Mouse (Mus musculus) NIH3T3 (cell line): ENCODE results near the gene Tssk2.

Source experiments
- DNase-seq: peaks from one replicate; pipeline ENCODE4 v3.0.0-alpha.2; 2012; ENCODE audit warnings: low read depth

Tssk2 gene

DNA sequence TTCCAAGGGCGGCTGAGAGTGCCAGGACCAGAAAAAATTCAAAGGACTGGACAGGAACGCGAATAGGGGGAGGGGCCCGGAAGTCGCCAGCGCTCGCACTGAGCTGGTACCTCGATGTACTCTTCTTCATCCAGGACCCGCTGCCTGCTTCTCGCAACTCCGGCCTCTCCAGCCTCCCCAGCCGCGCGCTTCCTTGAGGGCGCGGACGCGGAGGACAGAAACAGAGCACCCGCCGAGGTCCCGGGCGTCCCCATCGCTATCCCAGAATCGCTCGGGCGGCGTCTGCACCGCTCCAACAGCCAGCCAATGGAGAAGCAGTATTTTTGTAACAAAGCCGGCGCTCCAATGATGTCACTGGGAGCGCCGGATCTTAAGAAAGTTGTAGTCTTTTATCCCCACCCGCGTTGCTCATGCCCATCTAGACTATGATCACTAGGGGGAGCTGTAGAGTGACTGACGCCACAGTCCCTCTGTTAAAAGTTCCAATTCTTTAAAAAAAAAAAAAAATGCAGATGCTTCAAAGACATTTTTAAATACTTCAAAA lies 12.7 kb downstream of the Tssk2 start, which contains the start of gene Ess2:
Gene Ess2, minus strand, starts transcription at position 297 of the 544 bp plus-strand sequence.
- peak; percentile 98 for DNase-seq

DNA sequence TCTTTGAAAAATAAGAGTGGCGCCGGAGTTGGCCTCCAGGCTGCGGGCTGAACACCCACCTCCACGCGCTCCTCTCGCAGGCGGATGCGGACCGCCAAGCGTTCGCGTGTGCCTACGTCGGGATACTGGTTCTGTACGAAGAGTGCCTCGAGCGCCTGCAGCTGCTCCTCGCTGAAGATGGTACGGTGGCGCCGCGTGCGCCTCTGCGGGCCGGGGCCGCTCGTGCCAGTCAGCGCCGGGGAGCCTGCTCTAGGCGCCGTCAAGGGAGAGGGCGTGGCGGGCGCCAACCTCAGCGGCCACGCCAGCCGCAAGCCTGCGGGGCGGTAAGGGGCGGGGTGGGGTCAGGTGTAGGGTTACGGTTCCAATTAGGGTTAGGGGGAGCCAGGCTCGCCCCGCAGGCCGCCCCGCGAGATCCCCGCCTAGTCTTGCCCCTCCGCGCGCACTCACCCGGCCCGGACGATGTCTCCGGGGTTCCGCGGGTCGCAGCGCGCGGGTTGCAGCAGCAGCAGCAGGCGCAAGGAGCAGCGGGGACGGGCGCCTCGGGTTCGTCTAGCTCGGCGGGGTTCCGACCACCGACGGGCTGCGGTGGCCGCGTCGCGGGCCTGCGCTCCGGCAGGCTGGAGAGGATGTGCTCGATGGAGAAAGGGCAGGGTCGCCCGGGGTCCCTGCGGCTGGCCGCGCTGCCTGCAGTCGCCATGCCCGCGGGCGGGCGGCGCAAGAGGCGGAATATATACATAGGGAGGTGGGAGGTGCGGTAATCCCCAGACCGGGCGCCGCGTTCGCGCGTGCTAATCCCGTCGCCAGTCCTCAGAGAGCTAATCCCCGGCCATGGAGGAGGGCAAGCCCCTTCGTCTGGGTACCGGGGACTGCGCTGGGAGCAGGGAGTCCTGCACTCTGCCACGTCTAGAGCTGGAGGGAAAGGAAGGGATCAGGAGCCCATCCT lies 16.1 kb downstream of the Tssk2 start, which contains the start of gene Gsc2:
Gene Gsc2, minus strand, starts transcription at position 753 of the 943 bp plus-strand sequence.
- DNase-seq = no peak

DNA sequence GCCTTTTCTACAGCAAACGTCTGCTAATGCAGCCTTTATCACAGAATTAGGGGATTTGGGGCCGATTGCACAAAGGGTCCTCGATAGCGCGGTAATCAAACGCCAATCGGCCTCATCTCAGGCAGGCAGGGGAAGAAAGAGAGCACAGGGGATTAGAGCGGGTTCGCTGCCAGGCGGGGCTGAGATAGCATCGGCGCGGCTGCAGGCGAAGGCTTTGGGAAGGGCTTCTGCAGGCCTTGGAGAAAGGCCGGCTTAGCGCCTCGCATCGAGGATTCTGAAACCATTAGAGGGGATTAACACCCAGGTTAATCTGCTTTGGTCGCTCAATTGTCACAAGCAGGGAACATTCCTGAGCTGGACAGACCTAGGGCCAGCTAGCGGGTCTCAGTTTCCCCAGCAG lies 22.1 kb downstream of the Tssk2 start:
- DNase-seq = no peak

DNA sequence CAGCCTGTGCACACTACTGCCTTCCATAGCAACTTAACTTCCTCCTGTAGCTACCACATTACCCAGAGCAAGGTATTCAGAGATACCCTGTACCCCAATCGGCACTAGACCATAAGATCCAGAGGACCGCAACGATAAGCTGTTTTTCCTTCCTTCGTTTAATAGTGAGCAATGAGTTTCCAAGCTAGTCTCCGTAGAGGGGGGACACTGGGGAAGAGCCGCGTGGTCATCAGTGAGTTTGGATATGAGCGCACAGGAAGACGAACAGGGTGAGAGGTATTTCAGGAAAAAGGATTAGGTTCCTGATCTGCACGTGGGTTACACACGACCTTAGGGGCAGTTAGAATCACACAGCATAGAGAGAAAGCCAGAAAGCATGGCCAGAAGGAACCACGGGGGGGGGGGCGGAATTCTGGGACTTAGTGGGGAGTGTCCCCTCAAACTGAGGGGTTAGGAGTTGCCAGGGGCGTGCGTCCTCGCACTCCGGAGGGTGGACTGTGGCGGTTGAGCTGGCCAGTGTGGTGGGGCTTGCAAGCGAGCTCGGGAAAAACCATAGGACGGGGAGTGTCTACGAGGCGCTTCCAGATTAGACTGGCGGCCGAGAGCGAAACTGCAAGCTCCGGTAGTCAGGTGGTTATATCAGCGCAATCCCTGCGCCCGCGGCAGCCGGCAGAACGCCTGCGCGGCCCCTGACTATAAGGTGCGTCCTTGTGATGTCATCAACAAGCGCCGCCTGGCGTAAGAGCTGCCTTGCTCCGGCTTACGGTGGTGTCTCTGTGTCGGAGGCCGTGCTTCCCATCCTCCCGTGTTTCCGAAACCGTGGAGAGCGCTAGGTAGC lies 23.1 kb downstream of the Tssk2 start:
- peak; percentile 99 for DNase-seq

DNA sequence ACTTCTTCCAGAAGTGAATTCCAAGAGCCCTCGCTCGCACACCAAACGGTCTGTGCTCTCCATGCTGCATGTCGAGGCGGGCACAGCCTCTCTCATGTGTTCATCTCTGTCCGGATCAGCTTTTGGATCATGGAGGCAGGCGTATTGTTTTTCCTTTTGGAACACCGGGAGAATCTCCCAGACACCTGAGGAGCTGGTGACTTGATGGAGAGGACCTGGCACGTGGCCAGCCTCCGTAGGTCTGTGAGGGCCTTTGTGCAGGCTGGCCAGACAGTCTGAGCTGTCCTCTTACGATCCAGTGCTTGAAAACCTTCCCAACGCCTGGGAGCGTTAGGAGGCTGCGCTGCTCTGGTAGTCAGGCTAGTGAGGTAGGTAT lies 23.7 kb downstream of the Tssk2 start:
- DNase-seq = no peak

DNA sequence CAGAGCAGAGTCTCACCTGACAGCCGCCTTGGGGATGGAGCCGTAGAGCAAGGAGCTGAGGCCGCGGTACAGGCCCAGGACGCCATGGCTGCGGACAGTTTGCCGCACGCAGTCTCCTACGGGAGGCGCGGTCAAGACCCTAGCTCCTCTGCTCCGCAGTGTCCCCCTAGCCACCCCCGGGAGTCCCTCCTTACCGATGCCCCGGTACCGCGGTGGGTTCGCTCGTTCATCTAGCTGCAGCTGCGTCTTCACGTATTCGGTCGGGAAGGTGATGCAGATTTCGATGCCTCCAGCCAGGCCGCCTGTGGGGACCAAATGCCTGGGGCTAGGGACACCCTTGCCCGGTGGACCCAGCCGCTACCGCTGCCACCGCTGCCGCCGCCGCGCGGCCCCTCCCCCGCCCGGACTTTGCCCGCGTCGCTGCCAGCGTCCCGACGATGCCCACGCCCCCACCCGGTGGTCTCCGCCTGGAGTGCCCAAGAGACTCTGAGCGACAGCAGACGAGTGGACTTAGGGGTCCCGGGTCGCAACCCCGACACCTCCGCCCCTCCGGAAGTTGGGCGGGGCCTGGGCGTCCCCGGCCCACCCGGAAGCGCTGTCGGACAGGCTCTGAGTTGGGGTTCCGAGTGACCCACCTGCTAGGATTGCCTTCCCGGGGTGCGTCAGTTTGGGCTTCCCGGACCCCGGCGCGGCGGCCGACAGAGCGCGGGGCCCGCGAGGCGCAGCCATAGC lies 29.1 kb downstream of the Tssk2 start:
- DNase-seq = peak; percentile 19

DNA sequence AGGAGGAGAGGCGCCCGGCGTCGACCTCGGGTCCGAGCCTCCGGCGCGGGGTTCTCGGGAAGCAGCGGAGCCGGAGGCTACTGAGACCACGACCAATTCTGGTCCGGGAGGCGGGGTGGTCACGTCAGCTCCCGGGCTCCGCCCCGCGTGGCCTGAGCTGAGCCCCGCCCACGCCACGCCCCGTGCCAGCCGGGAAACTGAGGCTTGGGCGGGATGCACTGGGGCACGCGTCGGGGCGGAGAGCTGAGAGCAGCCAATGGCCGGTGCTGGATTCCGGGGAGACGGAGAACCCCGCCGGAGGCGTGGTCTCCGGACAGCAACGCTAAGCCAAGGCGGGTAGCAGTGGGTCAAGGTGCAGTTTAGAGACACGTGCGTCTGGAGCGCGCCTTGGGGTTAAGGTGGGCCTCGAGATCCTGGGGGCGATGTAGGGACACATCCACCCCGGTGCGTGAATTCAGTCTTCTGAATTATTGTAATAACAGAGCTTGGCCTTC lies 29.7 kb downstream of the Tssk2 start, which contains the start of gene Slc25a1:
Gene Slc25a1, minus strand, starts transcription at position 133 of the 494 bp plus-strand sequence.
- DNase-seq = peak; percentile 89

DNA sequence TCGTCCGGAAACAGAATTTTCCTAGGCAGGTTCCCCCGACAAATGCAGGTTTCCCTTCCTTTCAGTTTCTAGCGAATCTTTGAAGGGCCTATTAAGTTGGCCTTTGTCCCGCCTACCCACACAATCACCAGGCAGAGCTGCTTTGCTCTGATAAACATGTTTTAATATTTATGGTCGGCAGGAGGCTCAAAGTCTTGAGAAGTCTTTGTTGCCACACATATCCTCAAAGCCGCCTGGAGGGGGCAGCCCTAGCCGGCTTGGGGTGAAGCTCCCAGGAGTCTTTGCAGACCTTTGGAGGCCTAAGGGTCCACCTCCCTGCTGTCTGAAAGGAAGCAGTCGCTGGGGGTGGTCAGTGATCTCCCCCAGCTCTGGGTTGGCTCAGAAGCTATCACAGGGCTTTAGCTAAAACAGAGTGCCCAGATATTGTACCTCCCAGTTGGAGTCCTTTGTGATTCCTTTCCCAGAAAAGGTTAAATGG lies 30.2 kb downstream of the Tssk2 start:
- peak; percentile 93 for DNase-seq

DNA sequence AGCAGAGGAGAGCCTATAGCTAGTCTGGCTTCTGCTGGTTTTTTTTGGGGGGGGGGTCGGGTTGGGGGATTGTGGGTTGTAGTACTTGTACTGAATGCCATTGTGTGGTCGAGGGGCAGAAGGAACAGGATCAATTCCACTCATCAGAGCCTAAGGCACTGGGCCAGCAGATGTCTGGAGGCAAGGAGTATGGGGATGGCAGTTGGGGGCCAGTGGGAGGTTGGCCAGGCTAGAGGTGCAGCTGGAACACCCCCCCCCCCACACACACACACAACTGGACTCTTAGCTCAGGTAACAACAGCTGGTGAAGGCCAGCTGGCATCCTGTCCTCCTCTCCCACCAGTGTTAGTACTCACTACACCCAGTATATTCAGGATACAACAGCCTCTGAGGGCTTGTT lies 30.8 kb downstream of the Tssk2 start:
- no peak for DNase-seq

DNA sequence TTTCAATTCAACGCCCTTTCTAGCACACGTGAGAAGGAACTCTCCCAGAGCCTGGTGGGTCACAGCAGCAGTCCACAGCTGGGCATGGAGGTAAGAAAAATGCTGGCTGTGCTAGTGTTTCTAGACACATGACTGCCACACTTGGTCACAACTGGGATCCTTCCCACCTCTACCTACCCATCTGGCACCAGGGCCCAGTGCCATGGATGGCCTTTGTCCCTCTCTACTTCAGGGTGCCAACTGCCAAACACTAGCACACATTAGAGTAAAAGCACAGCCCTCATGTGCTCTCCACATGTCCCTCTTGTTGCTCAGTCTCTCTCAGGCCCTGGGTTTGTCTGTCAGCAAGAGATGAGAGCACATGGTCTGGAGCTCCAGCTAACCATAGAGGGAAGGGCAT lies 31.2 kb downstream of the Tssk2 start:
- no peak for DNase-seq

DNA sequence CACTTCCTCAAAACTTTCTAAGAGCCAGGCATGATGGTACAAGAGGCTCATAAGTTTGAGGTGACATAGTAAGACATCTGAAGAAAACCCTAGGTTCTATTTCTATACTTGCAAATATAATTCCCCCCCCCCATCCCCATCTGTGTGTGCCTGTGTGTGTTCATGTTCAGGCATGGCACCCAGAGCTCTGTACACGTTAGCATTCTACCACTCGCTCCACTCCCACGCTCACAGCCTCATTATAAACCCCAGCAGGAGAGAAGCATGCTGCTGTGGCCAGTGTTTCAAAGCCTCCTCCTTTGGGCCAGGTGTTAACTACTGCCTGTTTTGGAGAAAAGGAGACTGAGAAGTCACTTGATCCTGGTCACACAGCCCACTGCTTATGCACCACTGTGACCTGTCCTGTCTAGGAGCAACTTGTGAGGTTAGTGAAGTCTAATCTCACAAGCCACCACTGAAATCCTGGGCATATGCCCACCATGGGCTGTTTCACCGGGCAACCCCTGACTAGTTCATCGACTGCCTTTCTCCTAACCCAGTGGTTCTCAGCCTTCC lies 33.5 kb downstream of the Tssk2 start:
- no peak for DNase-seq

DNA sequence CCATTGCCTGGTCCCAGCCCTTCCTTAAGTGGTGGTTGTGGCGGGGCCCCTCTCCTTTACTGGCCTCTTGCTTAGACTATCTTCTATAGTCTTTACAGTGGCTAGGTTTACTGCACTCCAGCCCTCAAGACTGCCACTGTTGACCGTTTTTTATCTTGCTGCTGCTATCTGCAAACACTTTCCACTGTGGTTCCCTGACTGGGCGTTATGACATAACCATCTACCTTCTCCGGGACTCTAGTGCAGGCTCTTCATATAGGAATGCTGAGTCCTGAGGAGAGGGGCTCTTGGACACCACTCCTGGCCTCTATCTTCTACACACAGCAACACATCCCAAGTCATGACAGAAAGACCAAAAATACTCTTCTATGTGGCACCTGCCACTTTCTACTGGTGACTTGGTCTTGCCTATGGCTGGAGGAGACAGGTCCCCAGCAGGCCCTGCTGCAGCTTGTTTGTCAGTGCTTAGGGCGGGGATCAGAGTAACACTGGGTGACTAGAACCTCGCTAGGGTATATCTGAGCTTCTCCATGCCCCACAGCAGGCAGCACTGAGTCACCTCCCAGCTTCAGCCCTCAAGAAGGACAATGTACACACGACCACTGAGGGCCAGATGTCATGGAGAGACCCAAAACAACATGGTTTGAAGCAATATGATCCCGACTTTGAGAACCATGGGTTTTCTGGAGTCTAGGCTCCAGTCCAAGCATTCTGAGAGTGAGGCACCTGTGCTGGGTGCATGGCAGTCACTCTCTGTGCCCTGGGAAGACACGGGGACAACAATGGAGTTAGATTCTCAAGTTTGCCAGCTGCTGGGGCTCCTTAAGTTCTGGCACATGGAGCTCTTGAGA lies 35.4 kb downstream of the Tssk2 start:
- no peak for DNase-seq

DNA sequence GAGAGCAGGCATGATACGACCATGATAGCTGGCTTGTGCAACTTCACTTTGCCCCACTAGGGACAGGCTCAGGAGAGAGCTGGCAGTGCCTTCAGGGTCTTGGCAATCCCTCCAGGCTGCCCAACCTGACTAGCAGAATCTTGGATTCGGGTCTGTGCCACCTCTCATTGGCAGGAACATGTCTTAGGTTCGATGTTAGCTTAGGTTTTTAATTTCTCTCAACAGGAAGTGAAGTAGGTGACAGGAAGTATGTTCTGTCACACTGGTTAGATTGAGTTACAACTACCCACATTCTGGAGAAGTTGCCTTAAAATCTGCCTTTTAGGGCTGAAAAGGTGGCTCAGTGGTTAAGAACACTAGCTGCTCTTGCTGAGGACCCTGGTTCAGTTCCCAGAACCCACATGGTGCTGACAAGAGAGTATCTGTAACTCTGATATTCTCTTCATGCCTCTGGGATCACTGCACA lies 36.0 kb downstream of the Tssk2 start:
- no peak for DNase-seq

DNA sequence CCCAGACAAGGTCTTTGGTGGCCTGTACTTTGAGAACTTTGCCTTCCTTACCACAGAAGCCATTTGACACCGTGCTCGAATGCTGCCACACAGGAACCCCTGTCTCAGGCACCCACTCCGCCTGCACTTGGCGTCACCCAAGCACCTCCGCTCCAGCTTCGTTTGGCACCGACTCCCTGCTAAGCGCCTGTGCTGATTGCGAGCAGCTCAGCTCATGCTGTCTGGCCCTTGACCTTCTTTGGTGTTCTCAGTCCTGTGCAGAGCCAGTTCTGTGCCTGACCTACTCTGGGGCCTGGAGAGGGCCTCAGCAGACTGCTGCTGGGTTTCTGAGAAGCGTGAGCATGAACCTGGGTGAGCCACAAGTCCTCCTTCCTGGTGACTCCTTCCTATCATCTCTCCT lies 38.3 kb downstream of the Tssk2 start:
- no peak for DNase-seq

DNA sequence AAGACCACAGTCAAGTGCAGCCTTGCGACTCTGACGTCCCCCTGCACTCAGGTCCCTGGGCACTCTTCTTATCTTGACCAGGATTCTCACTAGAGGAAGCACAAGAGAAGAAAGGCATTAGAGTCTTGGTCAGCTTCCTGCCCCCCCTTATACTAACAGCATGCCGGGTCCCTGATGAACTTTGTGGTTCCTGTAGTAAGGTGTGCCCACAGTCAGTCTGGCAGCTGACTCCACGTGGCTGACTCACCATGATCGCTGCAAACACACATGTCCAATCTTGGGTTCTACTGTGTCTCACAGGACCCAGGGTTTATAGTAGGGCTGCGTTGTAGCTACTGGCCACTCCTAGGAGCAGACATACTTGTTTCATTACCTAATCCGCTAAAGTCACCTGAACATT lies 39.8 kb downstream of the Tssk2 start:
- peak; percentile 16 for DNase-seq

DNA sequence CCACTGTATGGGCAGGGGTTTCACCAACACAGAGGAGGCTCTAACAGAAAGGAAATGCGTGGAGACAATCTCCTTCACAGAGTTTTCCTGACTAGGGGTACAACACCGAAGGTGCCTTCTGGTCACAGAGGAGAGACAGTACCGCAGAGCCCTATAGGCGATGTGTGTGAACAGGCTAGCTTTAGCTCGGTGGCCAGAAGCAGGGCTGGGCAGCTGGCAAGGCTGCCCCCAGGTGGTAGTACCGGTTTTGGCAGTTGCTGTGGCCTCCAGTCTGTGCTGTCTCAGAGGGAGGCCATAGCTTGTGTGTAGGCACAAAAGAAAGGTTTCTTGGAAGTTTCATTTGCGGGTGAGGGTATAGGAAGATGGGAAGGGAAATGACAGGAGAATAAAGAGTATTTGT lies 40.4 kb downstream of the Tssk2 start:
- peak; percentile 83 for DNase-seq

DNA sequence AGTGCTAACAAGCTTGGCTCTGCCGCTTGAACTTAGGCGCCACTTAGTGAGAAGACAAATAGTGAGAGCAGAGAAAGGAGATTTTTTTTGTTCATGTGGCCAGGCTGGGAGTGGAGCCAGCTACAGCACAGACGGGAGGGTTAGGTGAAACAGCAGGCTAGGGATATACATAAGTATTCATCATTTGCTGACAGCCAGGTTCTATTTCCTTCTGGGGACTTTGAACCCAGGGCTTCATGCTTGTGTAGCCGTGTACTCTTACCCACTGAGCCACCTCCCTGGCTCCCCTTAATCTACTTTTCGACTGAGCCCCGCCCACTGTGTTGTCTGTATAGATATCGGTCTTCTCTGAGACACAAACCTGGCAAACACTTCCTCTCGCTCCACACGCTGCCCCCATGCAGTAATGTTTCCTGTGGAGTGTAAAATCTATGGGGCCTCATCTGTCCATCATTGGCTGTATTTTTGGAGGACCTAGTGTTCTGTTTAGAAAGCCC lies 40.9 kb downstream of the Tssk2 start:
- DNase-seq = peak; percentile 65

DNA sequence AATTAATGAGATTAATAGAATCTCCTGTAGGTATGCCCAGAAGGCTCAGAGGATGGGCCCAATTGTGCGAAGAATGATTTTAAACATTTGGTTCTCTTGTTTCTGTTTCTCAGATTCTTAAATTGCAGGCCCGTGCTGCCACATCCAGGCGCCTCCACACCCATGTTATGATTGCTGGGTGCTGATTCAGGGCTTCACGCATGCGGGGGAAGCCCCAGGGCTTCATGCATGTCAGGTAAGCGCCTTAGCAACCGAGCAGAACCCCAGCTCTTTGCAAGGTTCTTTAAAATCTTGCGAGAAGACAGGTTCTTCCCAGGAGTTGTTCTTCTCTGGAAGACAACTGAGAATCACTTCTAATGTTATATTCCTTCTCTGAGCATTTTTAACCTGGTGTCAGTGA lies 45.0 kb downstream of the Tssk2 start:
- no peak for DNase-seq

DNA sequence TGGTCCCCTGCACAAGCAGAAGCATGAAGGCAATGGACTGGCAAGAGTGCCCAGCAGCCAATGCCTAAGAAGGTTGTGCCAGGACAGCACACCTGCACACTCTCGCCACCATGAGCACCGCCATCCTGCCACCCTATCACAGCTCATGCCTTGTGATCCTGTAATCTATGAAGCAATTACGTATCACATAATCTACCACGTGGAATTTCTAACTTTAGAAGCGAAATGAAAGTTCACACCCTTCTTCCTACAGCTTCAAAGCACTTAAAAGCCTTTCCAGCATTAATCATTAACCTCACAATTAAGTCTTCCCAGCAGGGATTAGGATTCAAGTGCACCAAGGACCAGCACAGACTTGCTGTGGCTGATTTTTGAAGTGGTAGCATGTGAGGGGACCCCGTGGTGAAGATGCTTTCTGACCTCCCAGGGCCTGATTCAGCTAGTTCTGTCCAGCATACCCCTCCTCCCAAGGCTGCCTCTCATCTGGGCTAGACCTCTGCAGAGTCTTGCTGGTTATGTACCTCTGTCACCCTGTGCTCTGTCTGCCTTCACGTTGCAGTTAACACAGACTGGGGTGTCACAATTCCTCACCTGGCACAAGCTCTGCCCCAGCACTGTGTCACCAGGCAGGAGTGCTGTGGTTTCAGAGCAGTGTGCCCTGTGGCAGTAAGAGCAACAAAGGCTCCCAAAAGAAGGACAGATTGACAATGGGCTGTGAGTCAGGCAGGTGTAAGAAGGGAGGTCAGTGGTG lies 46.8 kb downstream of the Tssk2 start:
- no peak for DNase-seq
